Mouse (Mus musculus) liver, adult 2 months (tissue): ENCODE data around the gene Zdhhc18.

Experiments used
- CTCF ChIP-seq: fragments of 200-500 bp; IDR thresholded peaks from 2 replicates; pipeline ENCODE4 v1.5.1; 2011; ENCODE audit warnings: low read depth, low read length, control low read depth
- POLR2A ChIP-seq: fragments of 200-500 bp; IDR thresholded peaks from 2 replicates; pipeline ENCODE4 v1.6.1; 2011; ENCODE audit warnings: low read length, control low read depth; ENCODE audit not compliant: insufficient read depth; ENCODE audit errors: extremely low read depth

GRCm38 (mm10) chr4:133662421-133662820 is 12.5 kb upstream of the Zdhhc18 start:
- TF ChIP-seq CTCF (no peak), POLR2A (no peak)
